Comparison of ENCODE assay signal across 8 mouse cellular contexts in the genomic region with DNA sequence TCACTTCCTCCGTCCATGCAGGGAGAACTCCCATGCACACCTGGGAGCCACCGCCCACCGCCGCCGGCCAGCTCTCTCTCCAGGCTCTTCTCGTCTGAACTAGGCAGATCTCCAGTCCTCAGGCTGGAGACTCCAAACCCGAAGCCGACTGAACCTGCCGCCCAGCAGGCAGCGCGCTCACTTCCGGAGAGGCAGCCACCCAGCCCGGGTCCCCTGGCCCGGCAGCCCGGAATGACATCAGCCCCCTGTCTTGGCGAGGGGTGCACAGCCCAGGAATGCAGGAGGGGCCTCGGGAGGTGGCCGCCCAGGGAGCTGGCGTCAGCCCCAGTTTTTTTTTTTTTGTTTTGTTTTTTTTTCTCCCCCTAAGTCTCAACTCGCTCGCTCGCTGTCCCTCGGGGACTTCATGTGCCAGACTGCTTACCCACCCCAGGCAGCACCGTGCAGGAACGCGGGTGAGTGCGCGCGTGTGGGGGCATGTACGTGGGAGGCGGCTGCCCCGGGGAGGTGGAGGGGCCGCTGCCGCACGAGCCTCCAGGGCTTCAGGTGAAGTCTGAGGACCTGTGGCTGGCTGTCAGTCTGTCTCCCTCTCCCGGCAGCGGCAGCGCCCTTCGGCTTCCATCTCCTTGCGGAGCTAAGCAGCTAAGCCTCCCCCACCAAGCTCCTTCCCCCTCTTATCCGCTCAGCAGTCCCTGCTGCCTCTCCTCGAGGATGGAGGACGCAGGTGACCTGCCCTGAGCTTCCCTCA. TPM values are rescaled to one million over a fixed set of nuclear protein-coding genes. Genes with fewer than 3 reads are reported as not detected.
DNase-seq lines count a peak whose midpoint lies in the region; ATAC-seq and TF ChIP-seq lines count a peak whose summit lies in the region.

No protein-coding gene starts in this region.

- H3K4me1 ChIP-seq in kidney, adult 2 months (ENCODE audit: control insufficient read depth, insufficient read depth, low read length), result no peaks in the 10 kb centered on the region
- peaks cover 10% of the 10 kb centered on the region for H3K4me1 ChIP-seq in lung, adult 2 months (ENCODE audit: control insufficient read depth, insufficient read depth, low read length)
- peaks cover 57% of the 10 kb centered on the region for H3K4me1 ChIP-seq in neural tube, embryonic 13.5 days (replicated peaks)

- no peak for TF ChIP-seq POLR2A in kidney, adult 2 months (IDR thresholded peaks at IDR 0.05; ENCODE audit: low read depth, low read length)
- TF ChIP-seq POLR2A in lung, adult 2 months (IDR thresholded peaks at IDR 0.05; ENCODE audit: borderline replicate concordance, extremely low read depth, low read depth, low read length), result peak; percentile 66; the same call in 1 of the 2 replicates

- TF ChIP-seq CTCF in kidney, adult 2 months (conservative IDR thresholded peaks at IDR 0.05; ENCODE audit: insufficient read depth, insufficient read length, low read depth, low read length), result peak; percentile 34; the same call in 1 of the 2 replicates
- TF ChIP-seq CTCF in lung, adult 2 months (IDR thresholded peaks at IDR 0.05; ENCODE audit: insufficient read depth, low read length), result peak; percentile 12; the same call in 1 of the 2 replicates

- H3K4me3 ChIP-seq in kidney, adult 2 months (ENCODE audit: insufficient read depth, low read depth, low read length), result peak overlapping the region; percentile 46
- peak overlapping the region; percentile 64 for H3K4me3 ChIP-seq in lung, adult 2 months (replicated peaks; ENCODE audit: extremely low read depth, low read depth, low read length)
- H3K4me3 ChIP-seq in neural tube, embryonic 13.5 days, result peak overlapping the region; percentile 46

- H3K4me2 ChIP-seq in neural tube, embryonic 13.5 days, result peak overlapping the region; percentile 90

- H3K27ac ChIP-seq in kidney, adult 2 months (ENCODE audit: insufficient read depth, low read depth, low read length), result no peak overlapping the region
- peak overlapping the region; percentile 42 for H3K27ac ChIP-seq in neural tube, embryonic 13.5 days (replicated peaks)

- H3K9me3 ChIP-seq in neural tube, embryonic 13.5 days, result no peaks in the 10 kb centered on the region

- ATAC-seq in neural tube, embryonic 13.5 days (ENCODE audit: low read depth), result peak; percentile 27; the same call in 1 of the 2 replicates

- H3K27me3 ChIP-seq in kidney, adult 2 months (replicated peaks; ENCODE audit: control insufficient read depth, insufficient read depth, low read length), result no peaks in the 10 kb centered on the region
- H3K27me3 ChIP-seq in neural tube, embryonic 13.5 days, result peaks cover 37% of the 10 kb centered on the region

- H3K9ac ChIP-seq in neural tube, embryonic 13.5 days, result peak overlapping the region; percentile 73

- 11% methylated on average over 43 of the region's 43 CpGs for WGBS in kidney, adult 2 months
- under 1% methylated on average over 42 of the region's 43 CpGs for WGBS in lung, adult 2 months
- WGBS in neural tube, embryonic 13.5 days, result under 1% methylated on average over 43 of the region's 43 CpGs

- DNase-seq in frontal cortex, postnatal 10 days (ENCODE audit: low spot score in 2 of 2), result peak; percentile 35 to 57
- DNase-seq in frontal cortex, adult 2 months (ENCODE audit: extremely low spot score in 1 of 2, low spot score in 1 of 2), result no peak
- peak; percentile 71 for DNase-seq in embryo, embryonic 11 days
- DNase-seq in heart, adult 9 months (ENCODE audit: low spot score in 2 of 2), result peak; percentile 78 to 80
- DNase-seq in kidney, adult 2 months, result peak; percentile 67
- DNase-seq in lung, adult 2 months, result peak; percentile 57
- peak; percentile 69 for DNase-seq in thymus, postnatal 4 days

- no peaks in the 10 kb centered on the region for H3K36me3 ChIP-seq in kidney, adult 2 months (ENCODE audit: control insufficient read depth, insufficient read depth, low read length)
- H3K36me3 ChIP-seq in neural tube, embryonic 13.5 days, result no peaks in the 10 kb centered on the region

RNA-seq across cellular contexts. Expression of a gene that starts 57.1 kb away (rescaled TPM):
- 3.2 and 6.0 TPM in 2 replicates for polyA plus RNA-seq in frontal cortex, adult 2 months (2012; rRNA removed)
- 1.5 and 2.8 TPM in 2 replicates for polyA plus RNA-seq in kidney, adult 2 months (2012; rRNA removed)
- polyA plus RNA-seq in lung, adult 2 months (2012; rRNA removed), result 5.2 and 5.7 TPM in 2 replicates
- 0.96 and 1.1 TPM in 2 replicates for polyA plus RNA-seq in neural tube, embryonic 13.5 days (2015; fragmentation: Nextera tagmentation; extraction: Ambion mirVana)

Comparison
In these comparisons a context has a peak if more than half of its experiments do, and no peak if none do; other contexts are left out.
1. DNase-seq: peak in frontal cortex, postnatal 10 days (2 of 2), embryo, embryonic 11 days (single experiment), heart, adult 9 months (2 of 2), kidney, adult 2 months (single experiment), lung, adult 2 months (single experiment) and thymus, postnatal 4 days (single experiment); none in frontal cortex, adult 2 months (0 of 2).
2. Peak in every context shown above with its lines, with median percentiles within 50 percentile points of each other: H3K4me3 ChIP-seq.